Comparison of ENCODE assay signal across 22 mouse cellular contexts in genomic region chr11:35832139-35832538, GRCm38 (mm10). TPM values are rescaled to one million over a fixed set of nuclear protein-coding genes. Genes with fewer than 3 reads are reported as not detected.
DNase-seq lines count a peak whose midpoint lies in the region; ATAC-seq and TF ChIP-seq lines count a peak whose summit lies in the region.
"Had no signal": no experiment of that assay in that cellular context is flagged by ENCODE, and none has a peak within 500 bp of the region (broad histone marks: within the 10 kb centered on the region; RNA-seq: fewer than 3 reads in every experiment).

No protein-coding gene starts in this region.

- H3K4me2 ChIP-seq in CH12.LX (ENCODE audit: insufficient read depth, low read depth, poor library complexity, severe bottlenecking), result peak overlapping the region; percentile 84
- H3K4me2 ChIP-seq in liver, embryonic 12.5 days, result peak overlapping the region; percentile 82
- no peak overlapping the region for H3K4me2 ChIP-seq in hindbrain, embryonic 11.5 days (replicated peaks; ENCODE audit: low read depth, low read length)
- no peak overlapping the region for H3K4me2 ChIP-seq in kidney, embryonic 16.5 days (replicated peaks; ENCODE audit: low read depth, low read length)
- H3K4me2 ChIP-seq: embryonic facial prominence, embryonic 15.5 days; heart, embryonic 15.5 days; hindbrain, embryonic 12.5 days; lung, embryonic 14.5 days; stomach, embryonic 15.5 days had no signal

- dilution Hi-C loops in CH12.LX (cut with MboI; ENCODE audit: extremely low pct_ligation_motif_present, extremely low pct_unique_long_range_greater_than_20kb, low sequenced_read_pairs), result no loop called here

- no peaks in the 10 kb centered on the region for H3K9me3 ChIP-seq in CH12.LX (replicated peaks; ENCODE audit: low read length)
- H3K9me3 ChIP-seq in liver, embryonic 12.5 days (replicated peaks), result no peaks in the 10 kb centered on the region
- no peaks in the 10 kb centered on the region for H3K9me3 ChIP-seq in hindbrain, embryonic 11.5 days (ENCODE audit: control insufficient read depth, low read length)
- no peaks in the 10 kb centered on the region for H3K9me3 ChIP-seq in kidney, embryonic 16.5 days (ENCODE audit: low read length)
- H3K9me3 ChIP-seq: embryonic facial prominence, embryonic 15.5 days; heart, embryonic 15.5 days; hindbrain, embryonic 12.5 days; limb, embryonic 13.5 days; stomach, embryonic 15.5 days had no signal

- H3K4me3 ChIP-seq in CH12.LX (replicated peaks in 1 of 3; ENCODE audit: low read depth in 2 of 3, low read length in 2 of 3, poor library complexity in 1 of 3), result peak overlapping the region in 1 of 3 experiments; percentile 90
- peak overlapping the region; percentile 11 for H3K4me3 ChIP-seq in embryonic fibroblast, embryonic 13.5 days (ENCODE audit: insufficient read depth, low read length)
- 0 out of 2 replicates have a peak overlapping the region, but pooled peaks have one; percentile 89 for H3K4me3 ChIP-seq in liver, embryonic 12.5 days
- H3K4me3 ChIP-seq in hindbrain, embryonic 11.5 days (ENCODE audit: low read depth, low read length), result no peak overlapping the region
- no peak overlapping the region for H3K4me3 ChIP-seq in kidney, embryonic 16.5 days (ENCODE audit: low read length)
- H3K4me3 ChIP-seq: embryonic facial prominence, embryonic 15.5 days; heart, embryonic 15.5 days; hindbrain, embryonic 12.5 days; limb, embryonic 13.5 days; stomach, embryonic 15.5 days had no signal

- H3K27me3 ChIP-seq in CH12.LX (replicated peaks), result no peaks in the 10 kb centered on the region
- H3K27me3 ChIP-seq in liver, embryonic 12.5 days (replicated peaks), result no peaks in the 10 kb centered on the region
- H3K27me3 ChIP-seq in hindbrain, embryonic 11.5 days (ENCODE audit: control insufficient read depth, insufficient read depth, low read length), result no peaks in the 10 kb centered on the region
- no peaks in the 10 kb centered on the region for H3K27me3 ChIP-seq in kidney, embryonic 16.5 days (ENCODE audit: insufficient read depth, low read length)
- H3K27me3 ChIP-seq: embryonic facial prominence, embryonic 15.5 days; heart, embryonic 15.5 days; hindbrain, embryonic 12.5 days; limb, embryonic 13.5 days; stomach, embryonic 15.5 days had no signal

- no peak for TF ChIP-seq POLR2A in CH12.LX (IDR thresholded peaks at IDR 0.05; ENCODE audit: low read depth, low read length)
- no peak for TF ChIP-seq POLR2A in embryonic fibroblast, embryonic 13.5 days (IDR thresholded peaks at IDR 0.05; ENCODE audit: low read depth, low read length)

- peaks cover 5 to 27% of the 10 kb centered on the region in 2 experiments; a peak in 3 of 4 replicates for H3K4me1 ChIP-seq in CH12.LX (ENCODE audit: control insufficient read depth in 1 of 2, insufficient read depth in 2 of 2)
- H3K4me1 ChIP-seq in embryonic fibroblast, embryonic 13.5 days (ENCODE audit: control insufficient read depth, insufficient read depth, low read length), result peaks cover 2% of the 10 kb centered on the region; the same call in 1 of the 2 replicates
- peaks cover 22% of the 10 kb centered on the region for H3K4me1 ChIP-seq in liver, embryonic 12.5 days
- H3K4me1 ChIP-seq in hindbrain, embryonic 11.5 days (replicated peaks; ENCODE audit: control insufficient read depth, insufficient read depth, low read length), result peaks cover 5% of the 10 kb centered on the region; the same call in 1 of the 2 replicates
- peaks cover 10% of the 10 kb centered on the region for H3K4me1 ChIP-seq in kidney, embryonic 16.5 days (ENCODE audit: insufficient read depth, low read length)

- no peak for TF ChIP-seq EP300 in CH12.LX (IDR thresholded peaks at IDR 0.05; ENCODE audit: low read length)

- no peak for TF ChIP-seq CTCF in CH12.LX (conservative IDR thresholded peaks at IDR 0.05 in 1 of 2, IDR thresholded peaks at IDR 0.05 in 1 of 2; ENCODE audit: low read depth in 2 of 2, low read length in 2 of 2)
- TF ChIP-seq CTCF in embryonic fibroblast, embryonic 13.5 days (IDR thresholded peaks at IDR 0.05; ENCODE audit: borderline replicate concordance, insufficient read depth, low read length), result no peak

- DNase-seq in 3T3-L1 (ENCODE audit: low read depth, low spot score) (peak; percentile 33), CH12.LX (ENCODE audit: extremely low read depth) (no peak)
- DNase-seq in hindbrain, embryonic 11.5 days (ENCODE audit: low spot score), result no peak
- no peak for DNase-seq in spleen, postnatal 36 days (ENCODE audit: low spot score in 2 of 2)
- DNase-seq: cerebellum, adult 9-11 months; embryo, embryonic 11 days; lung, embryonic 14.5 days; spleen, adult 18-20 months; thymus, postnatal 14 days had no signal

- H3K27ac ChIP-seq in CH12.LX (ENCODE audit: insufficient read depth, low read depth), result no peak overlapping the region
- peak overlapping the region; percentile 7; the same call in 1 of the 2 replicates for H3K27ac ChIP-seq in embryonic fibroblast, embryonic 13.5 days (ENCODE audit: insufficient read depth, low read length)
- H3K27ac ChIP-seq in liver, embryonic 12.5 days, result no peak overlapping the region
- no peak overlapping the region for H3K27ac ChIP-seq in hindbrain, embryonic 11.5 days (ENCODE audit: low read depth, low read length)
- H3K27ac ChIP-seq in kidney, embryonic 16.5 days (ENCODE audit: low read length), result no peak overlapping the region
- H3K27ac ChIP-seq: embryonic facial prominence, embryonic 15.5 days; heart, embryonic 15.5 days; hindbrain, embryonic 12.5 days; kidney, postnatal 0 days; limb, embryonic 13.5 days; stomach, embryonic 15.5 days had no signal

- in situ Hi-C loops in CH12.LX (cut with MboI; ENCODE audit: low pct_ligation_motif_present, low pct_unique_long_range_greater_than_20kb, low sequenced_read_pairs), result loop anchor here (5.0 to 25.0 kb wide), 2 partner anchors 55 to 995 kb away; partner anchors contain the start of gene Spdl1

- 50% methylated on average over 4 of the region's 4 CpGs for WGBS in liver, embryonic 12.5 days (ENCODE audit: insufficient replicate concordance)
- 88% methylated on average over 4 of the region's 4 CpGs for WGBS in hindbrain, embryonic 11.5 days
- 72% methylated on average over 4 of the region's 4 CpGs for WGBS in kidney, embryonic 16.5 days

- no peak for ATAC-seq in liver, embryonic 12.5 days
- no peak for ATAC-seq in hindbrain, embryonic 11.5 days (ENCODE audit: low FRiP score)
- no peak for ATAC-seq in kidney, embryonic 16.5 days (ENCODE audit: low FRiP score, low TSS enrichment)
- ATAC-seq: forebrain, embryonic 14.5 days; inflammation-experienced regulatory T-cells, adult 6 months; midbrain, embryonic 16.5 days had no signal

- H3K36me3 ChIP-seq in CH12.LX (replicated peaks in 1 of 2; ENCODE audit: control insufficient read depth in 1 of 2, insufficient read depth in 1 of 2, low read length in 1 of 2), result peaks cover 45 to 63% of the 10 kb centered on the region in 2 experiments
- H3K36me3 ChIP-seq in liver, embryonic 12.5 days, result peaks cover 55% of the 10 kb centered on the region
- H3K36me3 ChIP-seq in hindbrain, embryonic 11.5 days (ENCODE audit: control insufficient read depth, insufficient read depth, low read length), result no peaks in the 10 kb centered on the region
- peaks cover 34% of the 10 kb centered on the region for H3K36me3 ChIP-seq in kidney, embryonic 16.5 days (ENCODE audit: insufficient read depth, low read length)

- no peak for TF ChIP-seq RAD21 in CH12.LX (IDR thresholded peaks at IDR 0.05; ENCODE audit: low read depth, low read length)

- peaks cover 54% of the 10 kb centered on the region for H3K79me2 ChIP-seq in CH12.LX (replicated peaks; ENCODE audit: control insufficient read depth, extremely low read depth, insufficient read depth, poor library complexity, severe bottlenecking)

- peak overlapping the region; percentile 96 for H3K9ac ChIP-seq in CH12.LX (ENCODE audit: insufficient read depth, low read depth)
- no peak overlapping the region for H3K9ac ChIP-seq in liver, embryonic 12.5 days
- H3K9ac ChIP-seq in hindbrain, embryonic 11.5 days (ENCODE audit: low read depth, low read length), result no peak overlapping the region
- no peak overlapping the region for H3K9ac ChIP-seq in kidney, embryonic 16.5 days (replicated peaks; ENCODE audit: low read length)
- H3K9ac ChIP-seq: embryonic facial prominence, embryonic 15.5 days; heart, embryonic 15.5 days; hindbrain, embryonic 12.5 days; limb, embryonic 13.5 days; lung, embryonic 14.5 days; stomach, embryonic 15.5 days had no signal

TF ChIP-seq in CH12.LX, 34 proteins besides CTCF, POLR2A, EP300 and RAD21:
- TF ChIP-seq ZMIZ1 (IDR thresholded peaks at IDR 0.05; ENCODE audit: low read depth, low read length) (no peak), JUND (conservative IDR thresholded peaks at IDR 0.05; ENCODE audit: low read depth, low read length) (no peak), MXI1 (IDR thresholded peaks at IDR 0.05; ENCODE audit: low read depth, low read length) (no peak), CHD1 (IDR thresholded peaks at IDR 0.05; ENCODE audit: low read depth, low read length) (no peak), POLR2AphosphoS2 (IDR thresholded peaks at IDR 0.05; ENCODE audit: low read depth, low read length) (no peak), UBTF (IDR thresholded peaks at IDR 0.05; ENCODE audit: low read depth, low read length) (no peak)

RNA-seq across cellular contexts. Expression of gene Rars, which starts 2.2 kb away (rescaled TPM):
- total RNA-seq in CH12.LX (2012; rRNA removed) (169 and 207 TPM in 2 replicates), CH12.LX (2014; rRNA removed) (280 and 301 TPM in 2 replicates)
- polyA plus RNA-seq in CH12.LX (2012; ENCODE audit: insufficient read length, low read depth), result 328 and 338 TPM in 2 replicates
- polyA plus RNA-seq in embryonic fibroblast, embryonic 13.5 days (2011; ENCODE audit: insufficient read length, low read depth, missing spikeins), result 159 and 181 TPM in 2 replicates
- polyA plus RNA-seq in liver, embryonic 12.5 days (2016; fragmentation: Nextera tagmentation; extraction: Ambion mirVana), result 78.9 and 80.3 TPM in 2 replicates
- polyA plus RNA-seq in hindbrain, embryonic 11.5 days (2014; fragmentation: Nextera tagmentation; extraction: Ambion mirVana), result 106 and 116 TPM in 2 replicates
- 96.5 and 97.2 TPM in 2 replicates for polyA plus RNA-seq in kidney, embryonic 16.5 days (2015; fragmentation: Nextera tagmentation; extraction: Ambion mirVana)

RNA-seq across cellular contexts. Expression of gene Fbll1, which starts 33.5 kb away (rescaled TPM):
- total RNA-seq in CH12.LX (2012; rRNA removed) (not detected in 2 replicates), CH12.LX (2014; rRNA removed) (not detected in 2 replicates)
- not detected in 2 replicates for polyA plus RNA-seq in CH12.LX (2012; ENCODE audit: insufficient read length, low read depth)
- not detected in 2 replicates for polyA plus RNA-seq in embryonic fibroblast, embryonic 13.5 days (2011; ENCODE audit: insufficient read length, low read depth, missing spikeins)
- polyA plus RNA-seq in liver, embryonic 12.5 days (2016; fragmentation: Nextera tagmentation; extraction: Ambion mirVana), result not detected in 2 replicates
- 4.5 and 4.6 TPM in 2 replicates for polyA plus RNA-seq in hindbrain, embryonic 11.5 days (2014; fragmentation: Nextera tagmentation; extraction: Ambion mirVana)
- not detected in 2 replicates for polyA plus RNA-seq in kidney, embryonic 16.5 days (2015; fragmentation: Nextera tagmentation; extraction: Ambion mirVana)
- total RNA-seq: gastrocnemius, postnatal 4 days had no signal
- polyA plus RNA-seq: heart, embryonic 15.5 days; inflammation-experienced regulatory T-cells, adult 6 months; kidney, postnatal 0 days; limb, embryonic 13.5 days; lung, embryonic 14.5 days had no signal

Comparison
In these comparisons a context has a peak if more than half of its experiments do, and no peak if none do; other contexts are left out.
1. H3K4me2 ChIP-seq: peak in CH12.LX (single experiment) and liver, embryonic 12.5 days (single experiment); none in hindbrain, embryonic 11.5 days (single experiment) and kidney, embryonic 16.5 days (single experiment).
2. H3K4me3 ChIP-seq: peak in embryonic fibroblast, embryonic 13.5 days (single experiment) and liver, embryonic 12.5 days (single experiment); none in hindbrain, embryonic 11.5 days (single experiment) and kidney, embryonic 16.5 days (single experiment).